Mouse (Mus musculus) heart, adult 11 months (tissue): ENCODE results near the gene Spem1.
A peak's percentile ranks its signal among the peaks of the same experiment; 100 is the strongest.

Experiments
- DNase-seq: peaks from one replicate; pipeline ENCODE4 v3.0.0; 2022

Gene Spem1

DNA sequence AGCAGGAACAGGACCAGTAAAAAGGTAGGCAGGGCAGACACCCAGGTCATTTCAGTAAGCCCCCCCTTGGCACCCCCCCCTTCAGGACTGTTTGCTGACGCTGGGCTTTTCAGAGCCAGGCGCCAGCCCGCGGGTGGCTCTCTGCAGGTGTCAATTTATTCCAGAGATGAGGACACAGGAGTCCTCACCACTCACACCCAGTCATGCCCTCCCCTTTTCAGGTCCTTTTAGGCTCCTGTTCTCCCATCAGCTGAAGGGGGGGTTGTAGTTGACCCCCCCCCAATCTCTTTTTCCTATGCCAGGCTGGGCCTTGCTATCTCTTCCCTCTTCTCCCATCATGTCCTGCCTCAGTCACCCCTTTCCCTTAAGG is 14.0 kb upstream of the Spem1 start:
- DNase-seq = no peak

DNA sequence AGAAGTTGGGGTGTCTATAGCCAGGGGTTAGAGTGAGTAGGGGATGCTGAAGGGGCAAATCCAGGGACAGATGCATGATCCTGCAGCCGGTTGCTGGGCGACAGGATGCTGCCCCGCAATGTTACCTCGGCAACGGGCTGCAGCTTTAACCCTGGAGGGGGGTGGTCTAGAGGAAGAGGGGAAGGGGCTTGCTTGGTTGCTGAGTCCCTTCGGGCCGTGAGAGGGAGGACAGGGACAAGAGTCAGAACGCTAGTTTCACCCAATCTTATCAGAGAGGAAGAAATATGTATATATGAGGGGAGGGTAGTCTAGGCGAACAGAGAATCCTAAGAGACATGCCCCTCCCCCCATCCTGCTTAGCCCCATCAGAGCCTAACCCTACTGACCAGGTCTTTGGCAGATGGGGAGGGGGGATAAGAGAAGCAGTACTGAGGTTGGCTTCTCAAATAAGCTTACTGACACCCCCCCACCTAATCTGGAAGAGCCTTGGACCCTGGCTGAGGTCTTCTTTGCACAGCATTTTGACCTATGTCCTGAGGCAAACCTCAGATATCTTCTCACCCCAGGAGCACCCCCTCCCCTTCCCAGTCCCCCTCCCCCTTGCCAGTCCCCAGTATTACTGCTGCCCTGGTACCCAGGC is 13.5 kb upstream of the Spem1 start:
- DNase-seq = no peak

DNA sequence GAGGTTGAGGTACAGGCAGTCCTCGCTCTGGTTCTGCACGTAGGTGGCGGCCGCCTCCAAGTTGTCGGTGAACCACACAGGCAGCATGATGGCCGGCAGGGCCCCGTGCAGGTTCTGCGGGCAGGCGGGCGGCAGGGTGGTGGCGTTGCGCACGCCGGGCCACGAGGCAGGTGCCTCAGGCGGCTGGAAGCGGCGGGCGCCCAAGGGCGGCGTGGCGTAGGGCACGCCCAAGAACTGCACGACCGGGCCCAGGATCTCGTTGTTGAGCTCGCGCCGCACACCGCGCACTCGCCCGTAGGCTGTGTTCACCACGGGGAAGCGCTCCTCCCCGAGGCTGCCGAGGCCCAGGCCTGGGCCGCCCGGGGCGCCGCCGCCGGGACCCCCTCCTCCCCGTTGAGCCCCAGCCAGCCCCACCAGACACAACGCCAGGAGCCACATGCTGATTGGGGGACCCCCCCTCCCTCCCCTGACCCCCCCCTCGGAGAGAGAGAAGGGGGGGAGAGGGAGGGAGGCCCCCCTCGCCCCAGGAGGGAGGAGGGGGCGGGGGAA is 12.1 kb upstream of the Spem1 start:
- no peak for DNase-seq

DNA sequence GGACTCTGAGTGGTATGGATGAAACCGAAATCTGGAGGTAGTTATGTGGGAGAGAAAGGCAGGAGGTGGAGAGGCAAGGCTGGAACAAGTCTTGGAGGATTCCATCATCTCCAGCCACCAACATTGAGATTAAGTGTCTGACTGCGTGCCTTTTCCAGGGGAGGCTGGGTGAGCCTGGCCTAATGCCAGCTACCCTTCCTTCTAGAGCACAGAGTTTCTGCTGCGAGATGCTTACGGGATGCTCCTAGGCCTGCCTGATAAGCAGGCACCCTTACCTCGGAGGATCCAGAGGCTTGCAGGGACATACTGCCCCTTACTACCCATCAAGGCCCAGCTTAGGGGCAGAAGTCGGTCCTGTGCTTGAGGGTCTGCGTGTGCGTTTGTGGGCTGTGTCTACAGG is 11.6 kb upstream of the Spem1 start:
- no peak for DNase-seq

DNA sequence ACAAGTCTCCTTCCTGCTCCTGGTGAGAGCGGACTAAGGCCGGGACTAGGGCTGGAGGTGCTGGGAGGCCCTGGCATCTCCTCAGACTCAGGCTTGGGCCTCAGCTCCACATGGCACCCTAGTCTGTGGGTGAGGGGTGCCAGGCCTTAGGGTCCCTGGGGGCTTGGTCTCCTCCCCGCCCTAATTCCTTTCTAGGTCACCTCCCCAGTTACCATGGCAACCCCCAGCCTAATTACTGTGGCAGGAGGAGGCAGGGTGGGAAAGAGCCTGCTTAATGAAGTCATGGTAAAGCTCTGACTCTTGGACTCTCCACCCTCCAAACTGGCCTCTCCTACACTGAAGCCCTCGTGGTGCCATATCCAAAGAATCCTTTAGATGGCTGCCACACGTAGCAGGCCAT is 6.9 kb upstream of the Spem1 start:
- no peak for DNase-seq

DNA sequence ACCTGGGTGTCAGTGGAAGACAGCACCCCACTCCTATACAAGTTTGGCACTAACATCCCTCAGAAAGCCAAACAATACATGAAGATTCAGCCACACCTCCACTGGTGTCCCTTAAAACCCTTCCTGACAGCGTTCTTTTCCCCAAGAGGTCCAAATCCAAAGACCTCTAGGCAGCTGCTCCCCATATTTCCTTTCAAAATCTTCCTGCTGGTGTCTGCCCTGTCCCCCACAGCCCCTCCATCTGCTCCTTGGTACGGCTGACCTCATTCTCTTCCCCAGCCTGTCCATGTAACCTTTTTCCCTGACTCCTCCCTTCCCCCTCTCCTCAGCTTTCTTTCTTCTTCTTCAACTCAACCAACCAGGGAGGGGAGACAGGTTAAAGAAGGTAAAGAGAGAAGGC is 1.5 kb upstream of the Spem1 start:
- DNase-seq = no peak

DNA sequence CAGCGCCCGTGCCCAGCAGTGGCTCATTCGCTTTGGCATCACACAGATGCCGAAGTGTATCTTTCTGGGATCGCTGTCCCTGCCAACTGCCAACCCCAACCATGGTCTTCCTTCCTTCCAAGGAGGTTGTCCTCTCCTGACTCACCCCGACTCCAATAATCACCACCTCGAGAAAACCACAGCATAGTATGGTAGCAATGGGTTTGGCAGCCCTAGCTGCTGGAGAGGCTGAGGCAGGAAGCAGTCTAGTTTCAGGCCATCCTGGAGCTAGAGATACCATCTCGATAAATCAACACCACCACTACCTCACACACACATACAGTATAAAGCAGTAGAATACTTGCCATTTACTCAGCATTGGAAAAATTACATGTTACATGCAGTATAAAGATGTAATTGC is 3.1 kb downstream of the Spem1 start:
- DNase-seq = no peak

DNA sequence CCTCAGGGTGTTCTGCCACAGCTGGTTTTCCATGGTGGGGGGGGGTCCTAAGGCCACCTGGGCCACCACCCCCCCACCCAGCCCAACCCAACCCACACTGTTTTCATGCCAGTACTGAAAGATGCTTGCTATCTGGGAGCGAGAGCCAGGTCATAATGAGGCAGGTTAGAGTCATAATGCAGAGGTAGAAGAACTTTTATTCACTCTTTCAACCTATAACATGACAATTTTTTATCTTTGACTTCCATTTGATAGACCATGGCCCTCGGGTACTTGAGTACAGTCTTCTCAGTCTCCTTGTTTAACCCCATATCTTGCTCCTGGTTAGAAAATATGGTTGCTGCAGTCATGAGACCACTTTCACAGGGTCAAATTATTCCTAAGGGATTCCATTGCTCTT is 3.6 kb downstream of the Spem1 start, which contains the start of gene Spem2:
Gene Spem2 (minus strand): TSS at position 101 of the 400 bp plus-strand sequence.
- no peak for DNase-seq

DNA sequence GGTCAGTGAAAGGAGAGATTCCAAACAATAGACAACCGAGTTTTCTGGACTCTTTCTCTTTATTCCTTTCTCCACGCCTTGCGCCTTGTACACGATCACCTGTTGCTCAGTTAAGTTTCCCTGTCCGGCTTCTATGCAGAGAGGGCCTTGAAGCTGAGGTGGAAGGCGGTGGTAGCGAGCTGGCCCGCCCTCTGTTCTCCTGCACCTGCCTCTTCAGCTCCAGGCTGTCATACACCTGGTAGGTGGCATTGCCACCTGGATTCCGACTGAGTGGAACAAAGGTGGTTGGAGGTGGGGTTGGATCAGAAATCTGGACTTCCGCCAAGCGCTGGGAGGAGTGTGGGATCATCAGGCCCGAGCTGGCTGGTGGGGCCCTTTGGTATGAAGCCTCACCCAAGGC is 5.5 kb downstream of the Spem1 start:
- DNase-seq = no peak

DNA sequence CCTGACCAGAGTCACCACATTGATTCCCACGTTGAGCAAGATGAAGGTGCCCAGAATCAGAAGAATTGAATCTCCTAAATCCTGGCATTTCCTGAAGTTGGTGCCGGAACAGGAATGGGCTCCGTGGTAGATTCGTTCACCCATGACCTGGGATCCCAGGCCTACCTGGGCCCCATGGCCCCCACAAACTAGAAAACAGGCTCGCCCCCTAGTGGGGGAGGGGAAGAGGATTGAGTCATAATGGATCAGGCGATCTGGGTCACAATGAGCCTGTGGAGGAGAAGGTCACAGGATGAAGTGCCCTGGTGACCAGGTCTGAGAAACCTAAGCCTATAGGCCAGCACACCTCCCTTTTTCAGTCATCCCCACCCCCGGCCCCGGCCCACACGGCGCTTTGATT is 6.8 kb downstream of the Spem1 start, which contains the start of gene Gm39566:
Gene Gm39566 (minus strand): TSS at position 144 of the 400 bp plus-strand sequence.
- no peak for DNase-seq

DNA sequence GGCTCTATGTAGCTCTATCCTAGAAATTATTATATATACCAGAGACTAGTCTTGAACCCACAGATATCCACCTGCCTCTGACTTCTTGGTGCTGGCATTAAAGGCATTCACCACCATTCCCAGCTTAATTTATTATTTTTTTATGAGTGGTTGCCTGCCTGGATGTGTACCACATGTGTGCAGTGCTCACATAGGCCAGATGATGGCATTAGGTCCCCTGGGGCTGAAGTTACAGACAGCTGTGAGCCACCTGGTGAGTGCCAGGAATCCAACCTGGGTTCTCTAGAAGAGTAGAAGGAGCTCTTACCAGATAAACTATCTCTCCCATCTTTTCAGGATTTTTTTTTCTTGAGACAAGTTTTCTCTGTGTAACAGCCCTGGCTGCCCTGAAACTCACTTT is 11.7 kb downstream of the Spem1 start:
- no peak for DNase-seq

DNA sequence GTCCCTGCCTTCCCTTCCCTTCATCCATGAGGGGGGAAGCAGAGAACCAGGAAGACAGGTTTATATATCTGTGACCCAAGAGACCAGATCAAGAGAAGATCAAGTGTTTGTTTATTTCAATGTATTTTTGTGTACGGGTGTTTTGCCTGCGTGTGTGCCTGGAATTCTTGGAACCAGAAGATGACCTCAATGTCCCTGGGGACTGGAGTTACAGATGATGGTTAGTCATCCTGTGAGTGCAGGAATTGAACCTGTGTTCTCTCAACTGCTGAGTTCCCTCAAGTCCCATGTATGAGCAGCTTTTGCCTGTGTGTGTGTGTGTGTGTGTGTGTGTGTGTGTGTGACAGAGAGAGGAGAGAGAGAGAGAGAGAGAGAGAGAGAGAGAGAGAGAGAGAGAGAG is 14.3 kb downstream of the Spem1 start:
- DNase-seq = no peak

DNA sequence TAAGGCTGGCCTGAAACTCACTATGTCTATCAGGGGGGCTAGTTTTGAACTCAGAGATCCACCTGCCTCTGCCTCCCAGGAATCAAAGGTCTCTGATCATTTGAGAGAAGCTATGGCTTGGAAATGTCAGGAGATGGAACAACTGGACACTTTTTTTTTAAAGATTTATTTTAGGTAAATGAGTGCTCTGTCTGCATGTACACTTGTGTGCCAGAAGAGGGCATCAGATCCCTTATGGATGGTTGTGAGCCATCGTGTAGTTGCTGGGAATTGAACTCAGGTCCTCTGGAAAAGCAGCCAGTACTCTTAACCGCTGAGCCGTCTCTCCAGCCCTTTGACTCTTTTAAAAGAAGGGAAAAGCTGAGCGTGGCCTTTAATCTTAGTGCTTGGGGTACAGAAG is 15.6 kb downstream of the Spem1 start:
- no peak for DNase-seq

DNA sequence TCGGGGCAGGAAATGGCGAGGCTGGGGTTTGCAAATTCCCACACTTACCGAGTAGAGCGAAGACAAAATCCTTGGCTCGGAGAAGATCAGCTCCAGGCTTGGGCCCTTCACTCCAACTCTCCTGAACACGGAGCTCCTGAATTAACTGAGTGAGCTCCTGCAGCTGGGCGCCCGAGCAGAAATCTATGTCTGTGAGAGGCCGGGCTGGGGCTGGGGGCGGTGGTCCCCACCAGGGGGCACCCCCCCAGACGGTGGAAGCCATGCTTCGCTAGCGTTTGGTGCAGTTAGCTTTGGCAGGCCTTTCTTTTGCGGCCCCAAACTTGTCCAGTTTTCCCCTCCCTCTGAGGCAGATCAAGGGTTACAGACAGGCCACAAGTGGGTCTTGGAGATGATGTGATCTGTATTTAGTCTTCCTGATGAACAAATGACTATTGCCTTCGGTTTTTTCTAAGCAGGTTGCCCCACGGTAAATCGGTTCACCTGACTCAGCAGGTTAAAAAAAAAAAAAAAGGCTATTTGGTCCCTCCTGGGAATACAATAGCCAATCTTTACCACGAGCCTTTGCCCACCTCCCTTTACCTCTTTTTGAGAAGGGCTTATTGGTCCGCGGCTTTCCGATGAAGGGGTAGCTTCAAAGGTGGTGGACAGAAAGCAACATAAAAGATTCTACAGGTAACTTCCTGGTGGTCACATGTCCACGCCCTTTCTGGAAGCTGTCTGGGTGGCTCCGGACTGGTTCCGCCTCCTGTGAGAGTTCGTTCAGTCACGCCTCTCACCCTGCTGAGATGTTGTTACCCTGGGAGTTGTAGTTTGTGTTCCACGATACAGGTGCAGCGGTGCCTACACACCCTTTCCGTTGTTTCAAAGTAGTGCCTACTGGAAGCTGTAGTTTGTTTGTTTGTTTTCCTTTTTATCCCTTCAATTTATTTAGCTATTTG is 16.7 kb downstream of the Spem1 start, which contains the start of gene Tmem102:
Gene Tmem102 (minus strand): TSS at position 653 of the 938 bp plus-strand sequence.
- peak; percentile 91 for DNase-seq

DNA sequence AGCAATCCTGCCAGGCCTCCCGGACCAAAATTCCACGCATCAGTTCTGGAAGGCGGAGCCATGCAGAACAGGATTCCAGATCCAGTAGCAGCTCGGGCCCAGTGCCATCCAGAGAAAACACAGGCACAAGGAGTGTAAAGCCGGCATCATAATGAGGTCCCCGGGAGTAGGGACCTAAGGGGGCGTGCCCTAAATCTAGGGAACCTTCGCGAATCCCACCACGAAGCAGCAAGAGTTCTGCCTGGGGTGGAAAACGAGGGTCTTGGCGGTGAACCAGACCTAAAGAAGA is 17.4 kb downstream of the Spem1 start:
- peak; percentile 96 for DNase-seq

DNA sequence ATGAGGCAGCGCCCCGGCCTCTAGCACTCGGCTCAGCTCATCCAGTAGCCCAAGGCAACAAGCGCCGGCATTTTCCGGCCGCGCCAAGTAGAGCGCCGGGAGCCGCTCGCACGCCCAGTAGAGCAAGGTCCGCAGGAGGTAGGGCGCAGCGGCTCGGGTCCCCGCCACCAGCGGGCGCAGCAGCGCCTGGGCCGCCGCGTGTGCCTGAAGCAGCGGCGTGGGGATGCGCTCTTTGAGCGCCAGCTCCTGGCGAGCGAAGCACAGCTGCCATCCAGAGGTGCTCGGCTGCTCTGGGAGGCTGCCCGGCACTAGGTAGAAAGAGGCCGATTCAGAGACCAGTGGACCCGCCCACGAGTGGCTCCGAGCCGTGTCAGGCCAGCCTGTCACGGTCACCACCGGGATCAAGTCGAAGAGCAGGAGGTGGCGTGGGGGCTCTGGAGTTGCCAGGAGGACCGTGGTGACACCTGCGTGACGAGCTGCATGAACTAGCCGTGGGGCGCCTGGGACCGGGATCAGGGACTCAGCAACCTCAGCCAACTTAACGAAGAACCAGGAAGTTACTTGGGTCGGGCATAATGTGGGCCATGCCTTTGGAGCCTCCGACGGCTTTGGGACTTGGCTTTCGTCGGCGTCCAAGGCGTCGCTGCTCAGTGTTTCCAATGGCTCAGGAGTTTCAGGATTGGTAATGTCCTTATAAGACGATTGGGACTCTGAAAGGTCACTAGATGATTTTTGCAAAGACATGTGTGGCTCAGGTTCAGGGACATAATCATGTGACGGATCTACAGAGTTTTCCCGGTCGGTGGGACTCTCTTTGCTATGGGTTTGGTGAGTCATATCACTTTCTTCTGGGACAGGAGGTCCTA is 18.0 kb downstream of the Spem1 start:
- peak; percentile 98 for DNase-seq

DNA sequence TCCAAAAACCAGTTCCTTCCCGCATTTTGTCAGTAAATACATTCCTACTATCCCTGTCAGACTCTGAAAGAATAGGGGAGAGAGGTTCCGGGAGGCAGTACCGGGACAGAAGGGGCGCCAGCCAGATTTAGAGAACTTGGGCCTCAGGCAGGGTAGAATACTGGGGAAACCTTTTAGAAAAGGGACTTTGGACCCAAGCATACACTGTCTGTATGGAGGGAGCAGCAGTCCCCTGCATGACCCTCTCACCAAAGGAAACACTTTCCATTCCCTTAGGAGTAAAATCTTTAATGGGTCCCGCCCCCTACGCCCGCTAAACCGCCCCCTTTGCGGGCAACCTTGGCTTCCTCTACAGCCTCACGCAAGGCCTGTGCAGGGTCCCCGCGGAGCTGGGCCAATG is 18.7 kb downstream of the Spem1 start:
- DNase-seq = no peak

DNA sequence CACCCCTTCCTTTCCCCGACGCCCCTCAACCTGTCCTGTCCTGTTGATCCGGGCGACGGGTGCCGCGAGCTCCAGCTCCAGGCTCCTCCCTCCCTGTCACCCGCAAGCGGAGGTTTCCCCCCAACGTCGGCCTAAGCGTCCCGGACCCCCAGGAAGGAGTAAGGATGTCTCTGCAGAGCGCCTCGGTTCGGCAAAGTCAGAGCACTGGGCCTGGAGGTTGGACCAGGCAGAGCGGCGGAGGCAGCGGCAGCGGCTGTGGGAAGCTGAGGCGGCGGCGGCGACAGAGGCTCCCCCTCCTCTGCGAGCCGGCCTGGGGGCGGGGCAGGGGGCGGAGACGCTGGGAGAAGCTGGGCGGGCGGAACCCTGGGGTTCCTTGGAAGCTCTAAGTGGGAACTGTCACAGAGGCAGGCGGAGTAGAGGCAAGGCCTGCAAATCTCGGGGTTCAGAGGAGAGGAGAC is 19.3 kb downstream of the Spem1 start:
- DNase-seq = peak; percentile 99

DNA sequence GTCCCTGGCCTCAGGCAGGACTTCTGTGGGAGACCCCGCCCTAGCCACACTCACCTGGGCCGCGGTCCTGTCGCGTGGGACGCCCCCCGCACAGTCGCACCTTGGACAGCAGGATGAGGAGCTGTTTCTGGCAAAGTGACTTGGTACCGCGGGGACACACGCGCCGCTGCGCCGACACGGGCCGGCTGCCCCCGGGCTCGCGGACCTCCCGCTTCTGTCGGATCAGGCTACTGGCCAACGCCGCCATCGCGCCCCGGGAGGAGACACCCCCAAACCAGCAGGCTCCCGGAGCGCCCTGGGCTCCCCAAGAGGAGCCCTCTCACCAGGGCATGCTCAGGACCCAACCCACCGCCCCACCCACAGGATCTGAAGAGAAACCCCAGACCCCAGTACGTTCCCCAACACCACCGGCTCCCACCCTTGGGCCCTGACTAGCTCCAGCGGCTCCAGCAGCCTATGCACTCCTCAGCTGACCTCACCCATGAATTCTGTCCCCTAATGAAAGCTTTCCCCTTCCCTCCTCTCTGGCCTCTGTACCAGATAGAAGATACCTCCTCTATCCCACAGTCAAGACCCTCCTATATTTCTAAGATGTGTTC is 20.5 kb downstream of the Spem1 start, which contains the start of gene Fgf11:
Gene Fgf11 (minus strand): TSS at position 479 of the 599 bp plus-strand sequence.
- peak; percentile 95 for DNase-seq

DNA sequence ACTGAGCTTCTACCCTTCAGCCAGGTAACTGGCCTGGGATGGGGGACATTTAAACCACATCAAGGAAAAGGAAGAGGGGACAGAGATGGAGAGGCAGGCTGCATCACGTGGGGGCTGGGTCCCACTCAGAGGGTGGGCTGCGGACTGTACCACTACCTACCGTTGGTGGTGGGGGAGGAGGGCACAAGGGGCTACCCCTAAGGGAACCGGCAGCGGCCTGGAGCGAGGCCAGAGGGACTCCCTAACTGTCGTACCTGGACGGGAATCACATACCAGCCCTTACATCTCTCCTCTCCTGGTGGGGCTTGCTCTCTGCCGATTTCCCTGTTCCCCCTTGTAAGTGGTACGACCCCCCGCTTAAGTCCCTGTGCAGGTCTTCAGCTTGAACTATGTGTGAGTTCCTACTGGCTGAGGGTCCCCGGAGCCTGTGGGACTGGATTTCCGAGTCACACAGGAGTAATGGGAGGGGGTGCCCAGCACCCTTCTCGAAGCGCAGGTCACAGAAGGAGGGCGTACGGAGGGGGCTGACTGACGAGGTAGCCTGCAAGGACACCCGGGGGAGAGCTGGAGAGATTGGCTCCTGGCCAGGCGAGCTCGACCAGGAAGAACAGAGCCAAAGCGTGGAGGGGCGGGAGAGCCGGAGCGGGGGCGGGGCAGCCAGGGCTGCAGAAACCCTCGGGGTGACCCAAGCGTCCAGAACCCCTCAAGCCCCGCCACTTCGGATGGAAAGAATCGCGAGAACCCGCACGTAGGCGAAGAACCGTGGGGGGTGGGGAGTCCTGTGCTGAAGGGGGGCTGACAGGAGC is 21.4 kb downstream of the Spem1 start:
- DNase-seq = peak; percentile 97

DNA sequence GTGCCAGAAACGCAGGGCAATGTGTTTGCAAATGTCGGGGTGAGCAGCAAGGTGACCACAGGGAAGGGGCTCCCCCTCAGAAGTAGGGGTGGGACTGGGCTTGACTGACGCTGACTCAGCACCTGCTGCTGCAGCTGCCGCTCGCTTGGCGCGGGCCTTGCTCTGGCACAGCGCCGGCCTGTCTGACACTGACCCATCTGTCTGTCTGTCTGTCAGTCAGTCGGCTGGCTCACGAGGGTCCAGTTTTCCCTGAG is 21.9 kb downstream of the Spem1 start:
- no peak for DNase-seq
